Mouse (Mus musculus) liver, embryonic 11.5 days (tissue): ENCODE results near the gene Syt17. TPM values are rescaled to one million over a fixed set of nuclear protein-coding genes. Genes with fewer than 3 reads are reported as not detected.

ENCODE experiments used
- ATAC-seq: fragments of 200-750 bp; cut with Nextera tagmentation; replicated peaks from 2 replicates; pipeline ENCODE4 v1.8.0; 2017; ENCODE audit warnings: moderate number of reproducible peaks, mild to moderate bottlenecking, moderate TSS enrichment, moderate library complexity; ENCODE audit not compliant: low FRiP score
- DNase-seq: peaks from one replicate; pipeline ENCODE4 v3.0.0-alpha.2; 2017; ENCODE audit warnings: low spot score
- H3K27ac ChIP-seq: fragments of 300-500 bp; sonication (generic); 2 replicates; pipeline ENCODE4 v1.5.1; 2014; ENCODE audit warnings: mild to moderate bottlenecking, low read depth, low read length, control low read depth
- H3K27me3 ChIP-seq: fragments of 300-500 bp; sonication (generic); replicated peaks from 2 replicates; pipeline ENCODE4 v1.6.1; 2014; ENCODE audit warnings: low read length, mixed read lengths; ENCODE audit not compliant: control insufficient read depth, insufficient read depth
- H3K36me3 ChIP-seq: fragments of 300-500 bp; sonication (generic); 2 replicates; pipeline ENCODE4 v1.6.1; 2014; ENCODE audit warnings: mild to moderate bottlenecking, low read length, moderate library complexity, mixed read lengths; ENCODE audit not compliant: control insufficient read depth, insufficient read depth
- H3K4me1 ChIP-seq: fragments of 300-500 bp; sonication (generic); replicated peaks from 2 replicates; pipeline ENCODE4 v1.6.1; 2014; ENCODE audit warnings: low read length, mixed read lengths; ENCODE audit not compliant: control insufficient read depth, insufficient read depth
- H3K4me2 ChIP-seq: fragments of 300-500 bp; sonication (generic); 2 replicates; pipeline ENCODE4 v1.6.1; 2014; ENCODE audit warnings: mild to moderate bottlenecking, control low read depth, moderate library complexity
- H3K4me3 ChIP-seq: fragments of 300-500 bp; sonication (generic); 2 replicates; pipeline ENCODE4 v1.5.1; 2014; ENCODE audit warnings: low read depth, low read length, control low read depth
- H3K9ac ChIP-seq: fragments of 300-500 bp; sonication (generic); 2 replicates; pipeline ENCODE4 v1.6.1; 2014; ENCODE audit warnings: low read depth, low read length, control low read depth
- H3K9me3 ChIP-seq: fragments of 300-500 bp; sonication (generic); 2 replicates; pipeline ENCODE4 v1.6.1; 2016; ENCODE audit warnings: low read length, inconsistent platforms, mixed read lengths; ENCODE audit not compliant: control insufficient read depth
- WGBS: fragments of 180-500 bp; shearing (Covaris S2); extraction: QIAGEN DNeasy Blood & Tissue Kit; methylation state at CpG from one replicate; pipeline ENCODE4 v1.1.7; 2014; 5-methylcytosine and 5-hydroxymethylcytosine counted together
- polyA plus RNA-seq: library from polyadenylated mRNA; unstranded; fragments of >200 nt; fragmentation: Nextera tagmentation; extraction: Ambion mirVana; gene quantifications from 2 replicates; pipeline ENCODE4 v1.2.1, GENCODE M21; 2014

Syt17 gene
- polyA plus RNA-seq, 1 experiment from 2014 or later, result 1.2 TPM

- no peaks in the 10 kb centered on the region for H3K27me3 ChIP-seq
- H3K9ac ChIP-seq, result no peak overlapping the region
- H3K4me1 ChIP-seq, result no peaks in the 10 kb centered on the region
- H3K27ac ChIP-seq, result no peak overlapping the region
- no peak for ATAC-seq
- no peaks in the 10 kb centered on the region for H3K36me3 ChIP-seq
- 20% methylated on average over 2 of the region's 2 CpGs for WGBS
- H3K9me3 ChIP-seq, result no peaks in the 10 kb centered on the region
- H3K4me3 ChIP-seq, result no peak overlapping the region
- H3K4me2 ChIP-seq, result no peak overlapping the region
- no peak for DNase-seq
Measured at GRCm38 (mm10) chr7:118409421-118409820, 38.6 kb downstream of the Syt17 start.

- ATAC-seq (no peak), DNase-seq (no peak)
- no peaks in the 10 kb centered on the region for H3K4me1 ChIP-seq
- no peak overlapping the region for H3K4me3 ChIP-seq
- no peak overlapping the region for H3K27ac ChIP-seq
- H3K9me3 ChIP-seq, result no peaks in the 10 kb centered on the region
- no peak overlapping the region for H3K4me2 ChIP-seq
- H3K9ac ChIP-seq, result no peak overlapping the region
- H3K27me3 ChIP-seq, result no peaks in the 10 kb centered on the region
- no peaks in the 10 kb centered on the region for H3K36me3 ChIP-seq
Measured at GRCm38 (mm10) chr7:118405251-118405650, 42.8 kb downstream of the Syt17 start.

- no peak overlapping the region for H3K9ac ChIP-seq
- H3K27ac ChIP-seq, result no peak overlapping the region
- ATAC-seq (no peak), DNase-seq (no peak)
- H3K27me3 ChIP-seq, result no peaks in the 10 kb centered on the region
- H3K4me3 ChIP-seq, result no peak overlapping the region
- no peaks in the 10 kb centered on the region for H3K9me3 ChIP-seq
- 65% methylated on average over 3 of the region's 3 CpGs for WGBS
- H3K4me1 ChIP-seq, result no peaks in the 10 kb centered on the region
- no peaks in the 10 kb centered on the region for H3K36me3 ChIP-seq
- no peak overlapping the region for H3K4me2 ChIP-seq
Measured at GRCm38 (mm10) chr7:118402576-118403022, 45.4 kb downstream of the Syt17 start.

- Histone ChIP-seq H3K9ac (no peak overlapping the region), H3K4me2 (no peak overlapping the region), H3K9me3 (no peaks in the 10 kb centered on the region), H3K36me3 (no peaks in the 10 kb centered on the region), H3K27me3 (no peaks in the 10 kb centered on the region), H3K4me3 (no peak overlapping the region), H3K27ac (no peak overlapping the region), H3K4me1 (no peaks in the 10 kb centered on the region)
- WGBS, result 65% methylated on average over 5 of the region's 5 CpGs
- DNase-seq (no peak), ATAC-seq (no peak)
Measured at GRCm38 (mm10) chr7:118401949-118402348, 46.1 kb downstream of the Syt17 start.

GRCm38 (mm10) chr7:118399764-118400163, 48.3 kb downstream of the Syt17 start:
- Histone ChIP-seq H3K4me3 (no peak overlapping the region), H3K27ac (no peak overlapping the region), H3K4me1 (no peaks in the 10 kb centered on the region), H3K9me3 (no peaks in the 10 kb centered on the region), H3K36me3 (no peaks in the 10 kb centered on the region), H3K4me2 (no peak overlapping the region), H3K9ac (no peak overlapping the region), H3K27me3 (no peaks in the 10 kb centered on the region)
- whole genome bisulfite sequencing, result 77% methylated on average over 9 of the region's 9 CpGs
- ATAC-seq, result no peak
- no peak for DNase-seq

- Histone ChIP-seq H3K27ac (no peak overlapping the region), H3K9ac (no peak overlapping the region), H3K4me3 (no peak overlapping the region), H3K4me2 (no peak overlapping the region), H3K9me3 (no peaks in the 10 kb centered on the region), H3K27me3 (no peaks in the 10 kb centered on the region), H3K36me3 (no peaks in the 10 kb centered on the region), H3K4me1 (no peaks in the 10 kb centered on the region)
- DNase-seq (no peak), ATAC-seq (no peak)
- WGBS, result 69% methylated on average over 5 of the region's 5 CpGs
Measured at GRCm38 (mm10) chr7:118390705-118391104, 57.3 kb downstream of the Syt17 start.

- Histone ChIP-seq H3K9ac (no peak overlapping the region), H3K4me1 (no peaks in the 10 kb centered on the region), H3K36me3 (no peaks in the 10 kb centered on the region), H3K4me3 (no peak overlapping the region), H3K4me2 (no peak overlapping the region), H3K9me3 (no peaks in the 10 kb centered on the region), H3K27ac (no peak overlapping the region), H3K27me3 (no peaks in the 10 kb centered on the region)
- DNase-seq (no peak), ATAC-seq (no peak)
- 74% methylated on average over 5 of the region's 5 CpGs for WGBS
Measured at GRCm38 (mm10) chr7:118380996-118381395, 67.0 kb downstream of the Syt17 start.

GRCm38 (mm10) chr7:118380056-118380455, 68.0 kb downstream of the Syt17 start:
- Histone ChIP-seq H3K4me1 (no peaks in the 10 kb centered on the region), H3K27ac (no peak overlapping the region), H3K9me3 (no peaks in the 10 kb centered on the region), H3K4me2 (no peak overlapping the region), H3K4me3 (no peak overlapping the region), H3K9ac (no peak overlapping the region), H3K36me3 (no peaks in the 10 kb centered on the region), H3K27me3 (no peaks in the 10 kb centered on the region)
- ATAC-seq (no peak), DNase-seq (no peak)
- 68% methylated on average over 3 of the region's 3 CpGs for WGBS

GRCm38 (mm10) chr7:118376590-118376989, 71.4 kb downstream of the Syt17 start:
- 90% methylated on average over 4 of the region's 4 CpGs for WGBS

More at GRCm38 (mm10) chr7:118376590-118376989, 71.4 kb downstream of the Syt17 start:
- Histone ChIP-seq H3K36me3 (no peaks in the 10 kb centered on the region), H3K9ac (no peak overlapping the region), H3K4me3 (no peak overlapping the region), H3K27me3 (no peaks in the 10 kb centered on the region), H3K9me3 (no peaks in the 10 kb centered on the region), H3K4me1 (no peaks in the 10 kb centered on the region), H3K27ac (no peak overlapping the region), H3K4me2 (no peak overlapping the region)
- DNase-seq (no peak), ATAC-seq (no peak)
